ENCODE assay signal across 15 mouse cellular contexts in genomic region chr9:56757791-56758190, GRCm38 (mm10). TPM values are rescaled to one million over a fixed set of nuclear protein-coding genes. Genes with fewer than 3 reads are reported as not detected.
DNase-seq lines count a peak whose midpoint lies in the region; ATAC-seq and TF ChIP-seq lines count a peak whose summit lies in the region.
"Had no signal": no experiment of that assay in that cellular context is flagged by ENCODE, and none has a peak within 500 bp of the region (broad histone marks: within the 10 kb centered on the region; RNA-seq: fewer than 3 reads in every experiment).

No protein-coding gene starts in this region.

- no peak overlapping the region for H3K4me2 ChIP-seq in limb, embryonic 11.5 days (ENCODE audit: low read depth, severe bottlenecking)
- H3K4me2 ChIP-seq in neural tube, embryonic 12.5 days (replicated peaks): peak overlapping the region; percentile 30; the same call in 1 of the 2 replicates
- H3K4me2 ChIP-seq: heart, embryonic 11.5 days; midbrain, embryonic 12.5 days had no signal

- H3K27me3 ChIP-seq in limb, embryonic 11.5 days (ENCODE audit: control insufficient read depth, insufficient read depth, low read length): no peaks in the 10 kb centered on the region
- no peaks in the 10 kb centered on the region; the same call in 1 of the 2 replicates for H3K27me3 ChIP-seq in neural tube, embryonic 12.5 days (replicated peaks)

- H3K27ac ChIP-seq in layer of hippocampus, adult 2 months: peak overlapping the region; percentile 52; the same call in 1 of the 2 replicates
- H3K27ac ChIP-seq in limb, embryonic 11.5 days (replicated peaks; ENCODE audit: low read depth, low read length): no peak overlapping the region
- H3K27ac ChIP-seq in neural tube, embryonic 12.5 days: 0 out of 2 replicates have a peak overlapping the region, but pooled peaks have one; percentile 27
- H3K27ac ChIP-seq: liver, embryonic 14.5 days; midbrain, embryonic 12.5 days had no signal

- H3K9ac ChIP-seq in limb, embryonic 11.5 days (ENCODE audit: low read length): no peak overlapping the region
- H3K9ac ChIP-seq in neural tube, embryonic 12.5 days: no peak overlapping the region
- H3K9ac ChIP-seq: liver, embryonic 14.5 days; midbrain, embryonic 12.5 days had no signal

- DNase-seq in layer of hippocampus, adult 2 months (ENCODE audit: low spot score in 2 of 2): no peak
- DNase-seq in layer of hippocampus, postnatal 10 days (ENCODE audit: low spot score in 2 of 2): no peak
- peak; percentile 34 for DNase-seq in forelimb bud, embryonic 11.5 days (ENCODE audit: low read depth, low spot score)
- peak; percentile 40 for DNase-seq in limb, embryonic 11.5 days (ENCODE audit: low spot score)
- no peak for DNase-seq in urinary bladder, postnatal 10 days (ENCODE audit: low spot score)
- no peak for DNase-seq in cerebellum, postnatal 36 days
- DNase-seq: cerebellum, postnatal 14 days; thymus, postnatal 25 days had no signal

- no peak for TF ChIP-seq CTCF in layer of hippocampus, adult 2 months (conservative IDR thresholded peaks at IDR 0.05)

- H3K4me1 ChIP-seq in limb, embryonic 11.5 days (ENCODE audit: control insufficient read depth, insufficient read depth, low read length): no peaks in the 10 kb centered on the region
- H3K4me1 ChIP-seq in neural tube, embryonic 12.5 days: peaks cover 20% of the 10 kb centered on the region

- H3K36me3 ChIP-seq in limb, embryonic 11.5 days (ENCODE audit: control insufficient read depth, insufficient read depth, low read length): no peaks in the 10 kb centered on the region
- no peaks in the 10 kb centered on the region for H3K36me3 ChIP-seq in neural tube, embryonic 12.5 days
- H3K36me3 ChIP-seq: midbrain, embryonic 12.5 days had no signal

- H3K4me3 ChIP-seq in layer of hippocampus, adult 2 months: no peak overlapping the region
- no peak overlapping the region for H3K4me3 ChIP-seq in limb, embryonic 11.5 days (ENCODE audit: low read depth, low read length)
- no peak overlapping the region for H3K4me3 ChIP-seq in neural tube, embryonic 12.5 days
- H3K4me3 ChIP-seq: midbrain, embryonic 12.5 days had no signal

- H3K9me3 ChIP-seq in limb, embryonic 11.5 days (ENCODE audit: control insufficient read depth, low read length): no peaks in the 10 kb centered on the region
- no peaks in the 10 kb centered on the region for H3K9me3 ChIP-seq in neural tube, embryonic 12.5 days
- H3K9me3 ChIP-seq: midbrain, embryonic 12.5 days had no signal

- 21% methylated on average over 11 of the region's 11 CpGs for WGBS in limb, embryonic 11.5 days
- WGBS in neural tube, embryonic 12.5 days: 4% methylated on average over 11 of the region's 11 CpGs

- ATAC-seq in limb, embryonic 11.5 days (ENCODE audit: insufficient number of reproducible peaks, low FRiP score, low TSS enrichment, low read depth): no peak
- ATAC-seq in neural tube, embryonic 12.5 days (ENCODE audit: low FRiP score, low read depth): peak; percentile 82
- no peak for ATAC-seq in activated CD4-positive, CD25-positive, alpha-beta regulatory T cell, adult 4 months
- ATAC-seq: intestine, postnatal 0 days had no signal

RNA-seq across cellular contexts. Expression of gene Lingo1, which starts 38.5 kb away (rescaled TPM):
- total RNA-seq in layer of hippocampus, adult 2 months (2021): 100 to 1,000 TPM; 249 to 268 TPM
- 100 to 1,000 TPM; 285 to 307 TPM for total RNA-seq in layer of hippocampus, postnatal 10 days (2021)
- polyA plus RNA-seq in limb, embryonic 11.5 days (2014; fragmentation: Nextera tagmentation; extraction: Ambion mirVana): 0.93 and 1.1 TPM in 2 replicates
- 44.2 and 47.8 TPM in 2 replicates for polyA plus RNA-seq in neural tube, embryonic 12.5 days (2016; fragmentation: Nextera tagmentation; extraction: Ambion mirVana)
- not detected for polyA plus RNA-seq in activated CD4-positive, CD25-positive, alpha-beta regulatory T cell, adult 4 months (2017; shearing (Covaris generic))
- total RNA-seq: CH12.LX had no signal

Comparison
In these comparisons a context has a peak if more than half of its experiments do, and no peak if none do; other contexts are left out.
1. DNase-seq: peak in forelimb bud, embryonic 11.5 days (single experiment) and limb, embryonic 11.5 days (single experiment); none in layer of hippocampus, adult 2 months (0 of 2), layer of hippocampus, postnatal 10 days (0 of 2), urinary bladder, postnatal 10 days (single experiment) and cerebellum, postnatal 36 days (0 of 2).
2. RNA of gene Lingo1, which starts 38.5 kb away (polyA plus RNA-seq): 44.2 to 47.8 TPM in neural tube, embryonic 12.5 days; 0.93 to 1.1 TPM in limb, embryonic 11.5 days and not detected in activated CD4-positive, CD25-positive, alpha-beta regulatory T cell, adult 4 months; every median in the first group is over 10 times any median in the second.